Mouse (Mus musculus) frontal cortex, postnatal 14 days (tissue): ENCODE data around the gene Pou1f1.
A peak's percentile ranks its signal among the peaks of the same experiment; 100 is the strongest.

Source experiments
- DNase-seq, 2 experiments: peaks; one replicate each; pipeline ENCODE4 v3.0.0; 2022; ENCODE audit warnings: low spot score in 2 of 2

Pou1f1 gene

DNA sequence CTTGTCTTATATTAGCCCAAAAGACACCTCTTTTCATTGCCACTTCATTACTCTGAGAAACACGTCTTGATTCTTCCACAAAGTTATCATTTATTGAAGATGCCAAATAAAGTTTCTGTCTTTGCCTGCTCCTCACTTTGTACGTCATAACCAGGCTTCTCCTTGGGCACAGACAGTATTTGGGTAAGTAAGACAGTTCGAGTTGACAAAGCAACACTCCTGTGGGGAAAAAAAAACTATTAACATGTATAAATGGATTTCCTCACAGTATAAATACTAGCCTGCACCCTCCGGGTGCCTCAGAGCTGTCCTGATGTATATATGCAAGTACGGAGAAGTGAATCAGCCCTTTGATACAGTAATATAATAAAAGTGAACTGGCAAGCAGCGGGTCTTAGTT lies at the start of gene Pou1f1:
Gene Pou1f1 (plus strand): TSS at position 301 of the 400 bp plus-strand sequence.
- DNase-seq: no peak

DNA sequence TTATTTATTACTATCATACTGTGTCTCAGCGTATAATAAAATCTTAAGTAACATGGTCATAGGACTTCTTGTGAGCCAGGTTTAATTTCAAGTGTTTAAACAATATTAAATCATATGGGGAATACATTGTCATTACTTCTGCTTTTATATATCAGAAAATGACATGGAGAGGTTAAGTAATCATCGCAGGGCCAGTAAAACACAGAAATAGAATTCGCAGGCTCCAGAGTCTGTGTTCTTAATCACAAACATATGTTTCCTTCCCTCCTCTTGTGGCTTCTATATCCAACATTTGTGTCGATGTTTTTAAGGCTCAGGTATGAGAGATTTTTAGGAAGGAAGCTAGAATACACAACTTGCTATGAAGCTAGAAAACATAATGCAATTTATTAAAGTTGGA lies 49.7 kb upstream of the Pou1f1 start:
- no peak for DNase-seq

GRCm38 (mm10) chr16:65472472-65473001 lies 47.8 kb upstream of the Pou1f1 start:
- DNase-seq: peak in 1 of 2 experiments; percentile 20

DNA sequence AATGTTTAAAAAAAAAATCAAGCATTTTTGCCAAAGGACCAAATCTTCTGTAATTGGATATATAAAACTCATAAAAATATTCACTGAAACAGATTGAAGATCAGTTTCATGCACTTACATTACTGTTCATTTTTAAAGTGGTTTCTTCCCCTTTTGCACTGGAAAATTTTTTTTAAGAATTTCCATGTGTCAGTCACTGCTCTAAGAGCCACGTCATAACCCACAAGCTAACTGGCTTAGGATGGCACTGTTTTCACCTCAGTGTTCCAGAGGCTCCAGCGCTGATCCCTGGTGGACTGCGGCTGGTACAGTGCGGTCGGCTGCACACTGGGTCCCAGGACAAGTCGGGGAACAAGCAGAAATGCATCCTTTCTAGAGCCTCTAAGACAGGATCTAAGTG lies 34.6 kb upstream of the Pou1f1 start:
- DNase-seq: no peak

- DNase-seq: no peak
Observed at GRCm38 (mm10) chr16:65496030-65496429, 24.3 kb upstream of the Pou1f1 start.

DNA sequence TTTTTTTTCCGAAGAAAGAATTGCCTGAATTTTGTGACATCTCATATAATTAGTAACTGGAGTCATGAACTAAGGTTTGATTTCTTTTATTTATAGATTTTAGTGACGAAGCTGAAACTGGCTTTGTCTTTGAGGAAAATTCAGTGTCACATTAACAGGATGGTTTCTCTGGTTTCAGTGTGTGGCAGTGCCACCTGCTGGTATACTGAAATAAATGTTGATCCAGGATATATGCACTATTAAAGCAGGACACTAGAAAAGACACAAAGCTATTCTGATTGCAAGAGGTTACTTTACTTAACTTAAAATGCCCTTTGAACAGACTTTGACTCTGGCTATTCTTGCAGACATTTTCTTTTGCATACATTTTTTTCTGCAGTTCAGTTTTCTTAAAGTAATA lies 23.3 kb upstream of the Pou1f1 start:
- peak in 1 of 2 experiments; percentile 38 for DNase-seq

- no peak for DNase-seq
Observed at GRCm38 (mm10) chr16:65514223-65514622, 6.1 kb upstream of the Pou1f1 start.

DNA sequence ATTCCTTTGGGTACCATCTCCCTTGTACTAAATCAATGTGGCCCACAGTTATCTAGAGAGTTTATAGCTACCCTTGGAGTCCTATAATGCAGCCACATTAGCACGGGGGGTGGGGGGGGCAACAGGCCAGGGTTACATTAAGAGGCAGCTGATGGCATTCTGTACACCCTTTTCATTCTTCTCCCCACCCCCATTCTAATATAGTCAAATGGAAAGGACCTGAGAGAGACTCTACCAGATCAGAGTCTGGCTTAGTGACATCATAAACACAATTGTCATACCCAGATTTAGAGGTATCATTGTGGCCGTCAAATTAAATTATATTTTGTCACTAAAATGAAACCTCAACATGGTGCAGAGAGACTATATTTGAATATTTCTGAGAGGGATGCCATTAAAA lies 5.7 kb downstream of the Pou1f1 start:
- DNase-seq: no peak

GRCm38 (mm10) chr16:65526695-65527094 lies 6.4 kb downstream of the Pou1f1 start:
- DNase-seq: no peak

DNA sequence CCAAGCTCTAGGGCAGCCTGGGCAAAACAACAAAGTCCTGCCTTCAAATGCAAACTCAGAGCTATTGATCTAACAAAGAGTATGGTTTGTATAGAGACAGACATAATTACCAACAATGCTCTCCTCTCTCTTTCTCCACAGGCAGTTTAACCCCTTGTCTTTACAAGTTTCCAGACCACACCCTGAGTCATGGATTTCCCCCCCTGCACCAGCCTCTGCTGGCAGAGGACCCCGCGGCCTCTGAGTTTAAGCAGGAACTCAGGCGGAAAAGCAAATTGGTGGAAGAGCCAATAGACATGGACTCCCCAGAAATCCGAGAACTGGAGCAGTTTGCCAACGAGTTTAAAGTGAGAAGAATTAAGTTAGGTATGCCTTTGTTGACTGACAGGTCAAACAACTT lies 9.3 kb downstream of the Pou1f1 start:
- DNase-seq: no peak

- peak; percentile 62 to 68 for DNase-seq
Observed at GRCm38 (mm10) chr16:65531663-65532062, 11.4 kb downstream of the Pou1f1 start.

DNA sequence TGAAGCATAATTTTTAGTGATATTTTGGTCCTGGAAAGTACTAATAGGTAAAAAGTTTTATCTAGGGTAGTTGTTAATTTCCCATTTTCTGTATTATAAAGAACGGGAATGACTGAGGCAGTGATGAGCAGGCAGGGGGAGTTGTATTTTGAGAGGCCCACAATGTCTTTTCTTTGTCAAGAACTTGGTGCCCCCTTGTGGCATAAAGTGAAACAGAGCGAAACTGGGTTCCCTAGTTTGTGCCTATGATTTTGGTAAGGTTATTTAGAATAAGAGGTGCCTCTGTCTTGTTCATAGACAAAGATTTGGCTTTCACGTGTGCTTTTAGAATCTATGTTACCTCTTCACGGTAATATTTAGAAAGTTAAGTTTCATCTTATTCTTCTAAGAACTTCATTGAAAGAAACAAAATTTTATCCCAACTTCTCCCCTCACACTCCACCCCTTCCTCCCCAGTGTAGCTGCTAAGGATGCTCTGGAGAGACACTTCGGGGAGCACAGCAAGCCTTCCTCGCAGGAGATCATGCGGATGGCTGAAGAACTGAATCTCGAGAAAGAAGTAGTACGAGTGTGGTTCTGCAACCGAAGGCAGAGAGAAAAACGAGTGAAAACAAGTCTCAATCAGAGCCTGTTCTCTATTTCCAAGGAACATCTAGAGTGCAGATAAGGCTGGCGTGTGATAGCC lies 13.1 kb downstream of the Pou1f1 start:
- peak; percentile 14 to 61 for DNase-seq

DNA sequence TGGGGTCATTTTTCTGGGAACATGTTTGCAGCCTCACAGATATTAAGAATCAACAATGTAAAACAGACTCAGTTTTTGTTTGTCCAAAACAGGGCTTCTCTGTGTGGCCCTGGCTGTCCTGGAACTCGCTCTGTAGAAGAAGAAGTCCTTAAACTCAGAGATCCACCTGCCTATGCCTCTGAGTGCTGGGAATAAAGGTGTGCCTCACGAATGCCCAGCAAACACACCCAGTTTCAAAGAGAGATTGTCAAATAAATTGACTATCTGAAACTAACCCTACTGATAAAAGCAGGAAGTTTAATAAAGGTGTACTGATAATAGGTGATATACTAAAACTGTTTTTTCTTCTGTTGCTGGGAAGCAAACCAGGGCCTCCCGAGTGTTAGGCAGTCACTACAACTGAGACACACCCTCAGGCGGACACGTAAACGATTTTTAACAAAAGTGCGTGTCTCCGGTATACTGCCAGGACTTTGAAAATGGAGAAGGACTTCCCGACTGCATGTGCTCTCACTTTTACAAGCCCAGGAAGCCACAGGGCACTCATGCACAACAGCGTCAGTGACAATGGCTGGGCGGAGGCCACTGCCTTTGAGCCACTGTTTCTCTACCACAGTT lies 23.5 kb downstream of the Pou1f1 start:
- no peak for DNase-seq

GRCm38 (mm10) chr16:65548960-65549359 lies 28.6 kb downstream of the Pou1f1 start:
- DNase-seq: no peak

DNA sequence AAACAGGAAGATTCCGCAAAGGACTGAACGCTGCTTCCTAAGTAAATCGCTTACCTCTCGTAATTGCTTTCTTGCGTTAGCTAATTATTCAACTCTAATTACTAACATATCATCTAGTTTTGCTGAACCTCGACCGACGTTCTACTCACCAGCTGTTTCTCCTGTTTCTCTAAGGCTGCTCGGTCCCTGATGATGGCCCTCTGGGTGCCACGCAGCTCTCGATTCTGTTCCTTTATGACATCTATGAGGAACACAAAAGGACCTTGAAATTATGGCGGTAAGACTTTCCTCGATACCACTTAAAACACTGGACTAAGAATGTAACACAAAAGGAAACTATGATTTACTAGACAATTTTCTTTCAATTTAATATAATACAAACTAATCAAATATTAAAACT lies 30.5 kb downstream of the Pou1f1 start:
- DNase-seq: no peak

GRCm38 (mm10) chr16:65554267-65554666 lies 34.0 kb downstream of the Pou1f1 start:
- no peak for DNase-seq

DNA sequence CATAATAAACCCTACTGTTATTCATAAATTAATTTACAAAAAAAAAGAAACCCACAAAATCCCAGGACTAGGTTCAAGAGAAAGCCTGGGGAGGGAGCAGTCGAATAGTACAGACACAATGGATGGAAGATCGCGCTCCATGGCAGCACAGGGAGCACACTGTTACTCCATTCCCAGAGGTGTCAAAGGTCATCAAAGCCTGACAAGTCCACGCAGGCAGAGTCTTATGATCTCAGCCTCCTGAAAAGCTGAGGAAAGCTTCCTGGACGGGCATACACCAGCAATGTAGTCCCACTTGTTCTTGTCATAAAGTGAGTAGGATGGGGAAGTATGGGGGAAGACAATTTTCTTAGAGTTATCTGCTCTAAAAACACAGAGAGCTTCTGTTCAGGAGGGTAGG lies 37.1 kb downstream of the Pou1f1 start:
- DNase-seq: no peak

DNA sequence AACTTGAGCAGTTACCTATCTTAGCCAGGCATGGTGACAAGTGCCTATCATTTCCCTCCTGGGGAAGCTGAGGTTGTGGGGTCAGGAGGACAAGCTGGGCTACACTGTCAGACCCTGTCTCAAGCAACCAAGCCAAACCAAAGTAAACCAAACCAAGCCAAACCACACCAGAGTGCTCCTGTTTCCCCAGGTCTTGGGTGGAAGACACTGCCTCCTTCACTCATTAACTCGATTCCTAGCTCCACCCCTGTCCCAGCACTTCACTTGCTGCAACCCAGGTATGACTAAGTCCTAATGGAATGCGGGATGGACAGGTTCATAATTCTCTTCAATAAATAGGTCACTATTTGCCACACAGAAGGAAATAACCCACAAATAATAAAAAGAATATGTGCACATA lies 39.3 kb downstream of the Pou1f1 start:
- DNase-seq: no peak

DNA sequence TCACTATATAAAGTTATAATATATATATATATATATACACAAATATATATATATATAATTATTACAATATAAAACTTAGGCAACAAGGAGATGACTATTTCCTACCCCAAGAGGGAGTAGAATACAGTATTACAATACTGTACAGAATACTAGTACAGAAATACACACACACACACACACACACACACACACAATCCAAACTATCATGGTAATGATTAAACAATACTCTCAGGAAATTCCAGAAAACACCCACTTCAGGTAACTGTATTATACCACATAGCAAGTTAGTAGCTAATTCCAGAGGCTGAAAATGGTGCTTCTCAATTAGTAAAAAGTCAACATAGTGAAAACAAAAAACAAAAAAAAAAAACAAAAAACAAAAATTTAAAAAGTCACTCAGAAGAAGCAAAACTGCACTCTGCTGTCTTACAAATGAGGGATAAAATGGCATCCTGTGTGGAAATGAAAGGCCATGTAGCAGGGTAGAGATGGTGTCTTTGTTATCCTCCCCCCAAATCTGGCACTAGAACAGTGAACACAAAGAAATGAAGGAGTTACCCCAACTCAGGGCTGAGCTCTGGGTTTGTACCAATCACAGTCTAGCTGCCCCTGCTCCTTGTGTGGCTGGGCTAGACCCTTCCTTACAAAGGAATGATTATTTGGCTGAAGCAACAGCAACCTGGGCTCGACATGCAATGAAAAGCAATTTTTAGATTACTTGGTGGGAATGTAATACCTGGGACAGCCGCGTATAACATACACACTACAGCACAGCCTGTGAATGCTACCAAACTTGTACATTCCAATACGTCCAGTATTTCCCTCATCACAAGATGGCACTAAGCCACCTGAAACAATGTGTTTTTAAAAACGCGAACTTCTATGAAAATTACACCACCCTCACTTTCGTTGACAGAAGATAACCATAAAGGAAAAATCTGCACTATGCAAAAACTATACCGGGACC lies 41.0 kb downstream of the Pou1f1 start:
- DNase-seq: no peak

DNA sequence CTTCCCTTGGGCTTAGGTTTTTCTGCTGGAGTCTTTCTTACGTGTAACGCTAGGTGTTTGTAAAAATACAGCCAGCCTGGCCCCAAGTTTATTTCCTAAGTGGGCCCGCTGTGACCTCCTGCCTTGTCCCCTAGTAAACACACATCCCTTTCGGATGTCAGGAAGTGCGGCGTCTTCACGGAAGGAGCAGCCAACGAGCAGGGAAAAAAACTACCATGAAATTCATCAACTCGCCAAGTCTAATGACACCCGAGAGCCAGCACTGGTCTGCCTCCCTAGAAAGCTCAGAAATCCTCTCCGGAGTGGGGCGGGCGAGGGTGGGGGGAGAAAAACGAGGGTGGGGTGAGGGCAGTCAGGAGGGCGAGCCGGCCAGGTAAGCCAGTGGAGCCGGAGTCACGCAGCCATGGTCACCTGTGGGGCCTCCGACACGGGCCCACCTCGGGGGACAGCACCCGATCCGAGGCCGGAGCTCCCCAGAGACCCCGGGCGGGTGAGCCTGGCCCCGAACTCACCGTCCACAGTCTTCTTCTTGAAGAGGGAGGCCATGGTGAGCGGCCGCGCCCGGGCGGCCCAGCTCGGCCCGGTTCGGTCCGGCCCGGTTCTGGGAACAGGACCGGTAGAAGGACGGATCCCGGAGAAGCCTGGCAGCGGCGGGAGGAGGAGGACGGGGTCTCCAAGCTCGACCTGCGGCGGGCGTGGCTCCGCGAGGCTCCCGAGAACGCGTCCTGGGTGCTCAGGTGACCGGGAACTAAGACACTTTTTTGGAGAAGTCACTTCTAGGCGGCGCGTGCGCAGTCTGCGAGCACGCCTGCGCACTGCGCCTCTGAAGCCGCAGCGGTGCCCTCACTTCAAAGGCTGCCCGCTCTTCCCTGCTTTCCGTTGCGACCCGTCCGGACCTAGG lies 41.9 kb downstream of the Pou1f1 start, which contains the start of gene Chmp2b:
Gene Chmp2b (minus strand): TSS at position 764 of the 901 bp plus-strand sequence.
- DNase-seq: peak; percentile 81 to 83

DNA sequence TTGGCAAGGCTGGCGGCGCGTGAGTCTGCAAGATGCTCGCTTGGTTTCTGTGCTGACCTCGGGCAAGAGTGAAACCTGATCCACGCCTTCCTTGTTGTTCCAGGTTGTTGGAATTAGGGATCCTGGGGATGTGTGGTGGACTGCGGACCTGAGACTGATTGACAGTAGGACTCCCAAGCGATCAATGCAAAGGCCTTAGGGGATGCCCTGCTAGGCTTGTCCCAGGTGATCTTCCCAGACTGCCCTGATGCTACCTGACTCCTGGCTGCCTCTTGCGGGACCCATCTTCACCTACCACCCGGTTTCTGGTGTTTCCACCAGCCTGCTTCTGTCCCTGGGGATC lies 42.5 kb downstream of the Pou1f1 start:
- DNase-seq: no peak
